Mouse (Mus musculus) bone marrow macrophage, adult 2 months (primary cell): ENCODE measurements around the gene Cend1.

Experiments
- CTCF ChIP-seq: IDR thresholded peaks from 2 replicates; pipeline ENCODE4 v1.5.1; 2012; ENCODE audit warnings: low read depth, mild to moderate bottlenecking, low read length, moderate library complexity
- POLR2A ChIP-seq: IDR thresholded peaks from 2 replicates; pipeline ENCODE4 v1.6.1; 2012; ENCODE audit warnings: mild to moderate bottlenecking, low read depth, low read length, borderline replicate concordance

DNA sequence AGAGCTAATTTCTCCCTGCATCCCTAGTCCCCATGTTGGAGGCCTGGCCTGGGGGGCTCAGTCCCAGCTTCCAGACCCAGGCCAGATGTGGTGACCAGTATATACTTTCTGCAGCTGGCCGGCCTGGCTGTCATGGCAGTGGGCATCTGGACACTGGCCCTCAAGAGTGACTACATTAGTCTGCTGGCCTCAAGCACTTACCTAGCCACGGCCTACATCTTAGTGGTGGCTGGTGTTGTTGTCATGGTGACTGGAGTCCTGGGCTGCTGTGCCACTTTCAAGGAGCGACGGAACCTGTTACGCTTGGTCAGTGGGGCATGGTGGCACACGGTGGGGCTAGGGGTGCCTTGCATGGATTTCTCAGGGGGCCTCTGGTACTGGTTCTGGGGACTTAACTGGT is 40.1 kb upstream of the Cend1 start:
- no peak for TF ChIP-seq CTCF
- no peak for TF ChIP-seq POLR2A
